Mouse (Mus musculus): ENCODE measurements around the gene Ccl3. TPM values are rescaled to one million over a fixed set of nuclear protein-coding genes. Genes with fewer than 3 reads are reported as not detected.

Gene Ccl3
- polyA plus RNA-seq, 1 experiment, result not detected

DNA sequence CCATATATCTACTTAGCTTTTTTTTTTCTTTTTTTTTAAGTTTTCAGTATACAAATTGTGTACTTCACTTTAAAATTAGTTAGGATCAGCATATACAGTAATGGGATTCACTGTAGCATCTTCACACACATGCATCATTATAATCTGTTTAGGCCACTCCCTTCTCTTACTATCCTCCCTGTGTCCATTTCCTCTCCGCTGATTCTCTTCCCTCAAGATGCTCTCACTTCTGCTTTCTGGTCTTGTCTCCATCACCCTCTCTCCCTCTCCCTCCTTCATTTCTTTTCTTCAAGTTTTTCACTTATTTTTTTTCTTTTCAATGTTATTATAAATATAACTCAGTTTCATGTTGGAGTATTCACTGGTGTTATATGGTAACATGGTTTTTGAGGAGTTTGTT lies 30.1 kb downstream of the Ccl3 start:
- Histone ChIP-seq H3K27ac (ENCODE audit: insufficient read depth, low read length) (no peak overlapping the region), H3K4me1 (ENCODE audit: control insufficient read depth, insufficient read depth, low read length) (no peaks in the 10 kb centered on the region), H3K9me3 (replicated peaks; ENCODE audit: control insufficient read depth, insufficient read depth, low read length, poor library complexity, severe bottlenecking) (no peaks in the 10 kb centered on the region), H3K4me3 (ENCODE audit: low read depth, low read length) (no peak overlapping the region), H3K36me3 (ENCODE audit: control insufficient read depth, insufficient read depth, low read length, poor library complexity, severe bottlenecking) (no peaks in the 10 kb centered on the region), H3K9ac (ENCODE audit: low read depth, poor library complexity, severe bottlenecking) (no peak overlapping the region), H3K27me3 (ENCODE audit: control insufficient read depth, insufficient read depth, low read length, poor library complexity, severe bottlenecking) (no peaks in the 10 kb centered on the region)
- TF ChIP-seq EP300 (IDR thresholded peaks at IDR 0.05; ENCODE audit: insufficient read depth, low read depth, low read length), result no peak
- no peak for TF ChIP-seq CTCF (IDR thresholded peaks at IDR 0.05; ENCODE audit: low read depth, low read length)
- no peak for TF ChIP-seq POLR2A (IDR thresholded peaks at IDR 0.05; ENCODE audit: insufficient read depth, low read length)

DNA sequence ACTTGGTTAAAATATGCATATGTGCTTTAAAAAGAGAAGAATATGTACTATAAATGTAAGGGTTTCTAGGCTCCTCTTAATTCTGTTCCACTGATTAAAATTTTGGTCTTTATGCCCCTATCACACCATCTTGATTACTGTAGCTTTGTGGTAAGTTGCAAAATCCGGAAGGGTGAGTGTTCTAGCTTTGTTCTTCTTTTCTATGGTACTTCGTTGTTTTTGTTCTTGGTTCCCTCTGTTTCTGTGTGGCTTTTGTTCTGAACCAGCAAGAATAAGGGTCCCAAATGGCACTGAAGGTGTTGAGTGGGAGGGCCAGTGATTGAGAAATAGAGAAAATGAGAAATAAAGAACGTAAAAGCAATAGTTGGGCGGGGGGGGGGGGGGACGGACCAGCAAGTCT lies 30.9 kb downstream of the Ccl3 start:
- no peak overlapping the region for H3K9ac ChIP-seq (ENCODE audit: low read depth, poor library complexity, severe bottlenecking)
- H3K27me3 ChIP-seq (ENCODE audit: control insufficient read depth, insufficient read depth, low read length, poor library complexity, severe bottlenecking), result no peaks in the 10 kb centered on the region
- TF ChIP-seq POLR2A (IDR thresholded peaks at IDR 0.05; ENCODE audit: insufficient read depth, low read length) (no peak), CTCF (IDR thresholded peaks at IDR 0.05; ENCODE audit: low read depth, low read length) (no peak), EP300 (IDR thresholded peaks at IDR 0.05; ENCODE audit: insufficient read depth, low read depth, low read length) (no peak)
- H3K36me3 ChIP-seq (ENCODE audit: control insufficient read depth, insufficient read depth, low read length, poor library complexity, severe bottlenecking), result no peaks in the 10 kb centered on the region
- H3K4me3 ChIP-seq (ENCODE audit: low read depth, low read length), result no peak overlapping the region
- no peaks in the 10 kb centered on the region for H3K4me1 ChIP-seq (ENCODE audit: control insufficient read depth, insufficient read depth, low read length)
- H3K27ac ChIP-seq (ENCODE audit: insufficient read depth, low read length), result no peak overlapping the region
- H3K9me3 ChIP-seq (replicated peaks; ENCODE audit: control insufficient read depth, insufficient read depth, low read length, poor library complexity, severe bottlenecking), result no peaks in the 10 kb centered on the region

DNA sequence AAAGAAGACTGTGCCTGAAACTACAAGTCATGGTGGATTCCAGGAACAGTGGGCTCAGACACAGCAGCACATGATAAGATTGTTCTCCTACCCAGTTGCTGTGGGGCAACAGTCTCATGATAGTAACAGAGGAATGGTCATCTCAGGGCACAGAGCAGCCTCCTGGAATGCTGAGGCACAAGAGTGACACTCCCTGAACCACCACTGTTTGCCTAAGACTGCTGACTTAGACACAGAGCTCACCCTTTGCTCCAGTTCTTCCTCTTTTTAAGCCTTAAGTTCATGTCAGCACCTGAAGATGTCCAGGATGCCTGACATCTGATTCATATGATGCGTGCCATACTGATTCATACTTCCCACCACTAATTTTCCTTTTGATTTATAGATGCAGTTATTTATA lies 32.6 kb downstream of the Ccl3 start:
- Histone ChIP-seq H3K9me3 (replicated peaks; ENCODE audit: control insufficient read depth, insufficient read depth, low read length, poor library complexity, severe bottlenecking) (no peaks in the 10 kb centered on the region), H3K4me1 (ENCODE audit: control insufficient read depth, insufficient read depth, low read length) (no peaks in the 10 kb centered on the region), H3K36me3 (ENCODE audit: control insufficient read depth, insufficient read depth, low read length, poor library complexity, severe bottlenecking) (no peaks in the 10 kb centered on the region), H3K27me3 (ENCODE audit: control insufficient read depth, insufficient read depth, low read length, poor library complexity, severe bottlenecking) (no peaks in the 10 kb centered on the region), H3K27ac (ENCODE audit: insufficient read depth, low read length) (no peak overlapping the region), H3K9ac (ENCODE audit: low read depth, poor library complexity, severe bottlenecking) (no peak overlapping the region), H3K4me3 (ENCODE audit: low read depth, low read length) (no peak overlapping the region)
- TF ChIP-seq POLR2A (IDR thresholded peaks at IDR 0.05; ENCODE audit: insufficient read depth, low read length) (no peak), CTCF (IDR thresholded peaks at IDR 0.05; ENCODE audit: low read depth, low read length) (no peak), EP300 (IDR thresholded peaks at IDR 0.05; ENCODE audit: insufficient read depth, low read depth, low read length) (no peak)

DNA sequence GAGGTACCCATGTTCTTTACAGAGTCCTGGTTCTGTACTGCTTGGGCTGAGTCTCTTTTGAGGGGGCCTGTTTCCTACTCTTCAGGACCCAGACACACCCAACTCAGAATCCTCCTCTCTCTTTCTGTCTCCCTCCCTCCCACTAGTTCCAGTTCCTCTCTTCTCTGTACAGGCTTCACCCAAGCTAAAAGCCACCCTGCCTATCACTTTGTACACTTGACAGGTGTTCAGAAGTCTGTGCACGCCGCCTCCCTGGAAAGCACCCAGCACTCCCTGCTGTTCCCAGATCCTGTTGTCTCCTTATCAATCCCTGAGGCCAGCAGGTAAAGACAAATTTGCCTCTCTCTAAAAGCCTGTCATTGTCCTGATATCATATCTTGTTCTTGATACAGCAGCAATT lies 38.3 kb downstream of the Ccl3 start:
- no peak overlapping the region for H3K27ac ChIP-seq (ENCODE audit: insufficient read depth, low read length)
- TF ChIP-seq CTCF (IDR thresholded peaks at IDR 0.05; ENCODE audit: low read depth, low read length) (no peak), POLR2A (IDR thresholded peaks at IDR 0.05; ENCODE audit: insufficient read depth, low read length) (no peak), EP300 (IDR thresholded peaks at IDR 0.05; ENCODE audit: insufficient read depth, low read depth, low read length) (no peak)
- H3K36me3 ChIP-seq (ENCODE audit: control insufficient read depth, insufficient read depth, low read length, poor library complexity, severe bottlenecking), result no peaks in the 10 kb centered on the region
- H3K4me3 ChIP-seq (ENCODE audit: low read depth, low read length), result no peak overlapping the region
- H3K4me1 ChIP-seq (ENCODE audit: control insufficient read depth, insufficient read depth, low read length), result no peaks in the 10 kb centered on the region
- no peak overlapping the region for H3K9ac ChIP-seq (ENCODE audit: low read depth, poor library complexity, severe bottlenecking)
- no peaks in the 10 kb centered on the region for H3K9me3 ChIP-seq (replicated peaks; ENCODE audit: control insufficient read depth, insufficient read depth, low read length, poor library complexity, severe bottlenecking)
- H3K27me3 ChIP-seq (ENCODE audit: control insufficient read depth, insufficient read depth, low read length, poor library complexity, severe bottlenecking), result no peaks in the 10 kb centered on the region

DNA sequence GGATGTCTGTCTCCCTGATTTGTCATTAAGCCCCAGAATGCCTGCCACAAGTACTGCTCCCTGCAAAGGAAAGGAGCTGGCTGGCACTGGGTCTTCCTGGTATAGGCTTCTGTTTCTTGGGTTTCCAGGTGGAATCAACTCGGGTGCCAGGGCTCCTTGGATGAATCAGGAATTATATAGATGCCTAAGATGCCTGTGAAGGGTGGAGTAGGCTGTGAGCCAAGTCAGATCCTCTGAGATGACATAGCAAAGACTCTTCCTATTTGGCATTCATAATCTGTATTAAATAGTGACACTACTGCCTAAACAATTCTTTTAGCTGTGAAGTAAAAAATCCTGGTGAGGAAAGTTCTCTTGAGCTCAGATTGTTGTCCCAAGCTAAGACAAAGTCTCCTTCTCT lies 42.8 kb downstream of the Ccl3 start:
- Histone ChIP-seq H3K4me1 (ENCODE audit: control insufficient read depth, insufficient read depth, low read length) (no peaks in the 10 kb centered on the region), H3K9me3 (replicated peaks; ENCODE audit: control insufficient read depth, insufficient read depth, low read length, poor library complexity, severe bottlenecking) (no peaks in the 10 kb centered on the region), H3K27me3 (ENCODE audit: control insufficient read depth, insufficient read depth, low read length, poor library complexity, severe bottlenecking) (no peaks in the 10 kb centered on the region), H3K36me3 (ENCODE audit: control insufficient read depth, insufficient read depth, low read length, poor library complexity, severe bottlenecking) (no peaks in the 10 kb centered on the region), H3K9ac (ENCODE audit: low read depth, poor library complexity, severe bottlenecking) (no peak overlapping the region), H3K27ac (ENCODE audit: insufficient read depth, low read length) (no peak overlapping the region), H3K4me3 (ENCODE audit: low read depth, low read length) (no peak overlapping the region)
- TF ChIP-seq CTCF (IDR thresholded peaks at IDR 0.05; ENCODE audit: low read depth, low read length) (no peak), POLR2A (IDR thresholded peaks at IDR 0.05; ENCODE audit: insufficient read depth, low read length) (no peak), EP300 (IDR thresholded peaks at IDR 0.05; ENCODE audit: insufficient read depth, low read depth, low read length) (no peak)

DNA sequence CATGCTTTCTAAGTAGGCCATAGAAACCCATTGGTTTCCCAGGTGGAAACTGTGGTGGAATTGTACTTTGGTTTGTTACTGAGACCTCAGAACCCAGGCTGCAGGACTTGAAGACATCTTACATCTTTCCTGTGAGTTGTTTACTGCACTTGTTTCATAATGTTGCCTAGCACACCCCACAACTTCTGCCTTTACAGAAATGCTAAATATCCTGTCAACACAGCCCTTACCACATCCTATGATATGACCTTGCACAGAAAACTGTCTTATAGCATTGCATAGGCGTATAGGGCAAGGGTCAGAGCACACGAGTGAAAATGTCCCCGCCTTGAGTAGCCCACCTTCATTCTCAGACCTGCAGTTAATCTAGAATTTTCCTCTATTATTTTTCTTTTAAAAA lies 43.6 kb downstream of the Ccl3 start:
- TF ChIP-seq CTCF (IDR thresholded peaks at IDR 0.05; ENCODE audit: low read depth, low read length) (no peak), POLR2A (IDR thresholded peaks at IDR 0.05; ENCODE audit: insufficient read depth, low read length) (no peak), EP300 (IDR thresholded peaks at IDR 0.05; ENCODE audit: insufficient read depth, low read depth, low read length) (no peak)
- no peak overlapping the region for H3K9ac ChIP-seq (ENCODE audit: low read depth, poor library complexity, severe bottlenecking)
- no peaks in the 10 kb centered on the region for H3K9me3 ChIP-seq (replicated peaks; ENCODE audit: control insufficient read depth, insufficient read depth, low read length, poor library complexity, severe bottlenecking)
- H3K27ac ChIP-seq (ENCODE audit: insufficient read depth, low read length), result no peak overlapping the region
- H3K27me3 ChIP-seq (ENCODE audit: control insufficient read depth, insufficient read depth, low read length, poor library complexity, severe bottlenecking), result no peaks in the 10 kb centered on the region
- no peak overlapping the region for H3K4me3 ChIP-seq (ENCODE audit: low read depth, low read length)
- no peaks in the 10 kb centered on the region for H3K36me3 ChIP-seq (ENCODE audit: control insufficient read depth, insufficient read depth, low read length, poor library complexity, severe bottlenecking)
- no peaks in the 10 kb centered on the region for H3K4me1 ChIP-seq (ENCODE audit: control insufficient read depth, insufficient read depth, low read length)

All from ES-Bruce4 (cell line).